Mouse (Mus musculus): ENCODE measurements at regions not wholly inside any gene's neighbourhood (a gene's known extent, or its start where the extent isn't known, plus 50 kb on each side); places are given as distances from the start of the nearest gene placed in this dataset.

GRCm38 (mm10) chr4:55662041-55662440 is 129.8 kb upstream of the Klf4 start:
- H3K27me3 ChIP-seq (replicated peaks; ENCODE audit: control insufficient read depth, insufficient read depth, low read length): no peaks in the 10 kb centered on the region
- no peak overlapping the region for H3K9ac ChIP-seq (ENCODE audit: low read depth, low read length)
- peaks cover 3% of the 10 kb centered on the region for H3K4me1 ChIP-seq (ENCODE audit: control insufficient read depth, insufficient read depth, low read depth, low read length)
- WGBS: 78% methylated on average over 5 of the region's 5 CpGs
- H3K27ac ChIP-seq (ENCODE audit: low read depth, low read length): no peak overlapping the region
- no peaks in the 10 kb centered on the region for H3K36me3 ChIP-seq (ENCODE audit: control insufficient read depth, insufficient read depth, low read length)
- H3K4me2 ChIP-seq (ENCODE audit: low read length): no peak overlapping the region
- no peak for ATAC-seq
- H3K4me3 ChIP-seq (ENCODE audit: low read length): no peak overlapping the region
- no peaks in the 10 kb centered on the region for H3K9me3 ChIP-seq (ENCODE audit: control insufficient read depth, low read length)

DNA sequence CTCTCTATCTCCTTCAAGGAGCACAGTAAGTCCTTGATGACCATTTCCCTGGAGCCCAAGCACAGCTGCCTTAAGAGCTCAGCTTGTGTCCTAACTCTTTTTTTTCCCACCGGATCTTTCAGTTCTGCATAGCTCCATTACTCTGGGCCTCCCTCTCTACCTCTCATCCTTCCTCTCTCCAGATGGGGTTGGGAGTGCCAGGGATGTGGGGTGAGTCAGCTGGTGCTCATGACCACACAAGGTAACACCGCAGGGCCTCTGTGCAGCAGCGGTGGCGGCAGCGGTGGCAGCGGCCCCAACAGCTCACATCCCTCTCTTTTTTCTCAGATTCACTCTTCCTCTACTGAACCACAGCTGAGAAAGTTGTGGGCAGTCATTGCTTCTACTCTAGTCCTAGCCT is 126.6 kb upstream of the Klf4 start:
- no peak for ATAC-seq
- Histone ChIP-seq H3K27me3 (replicated peaks; ENCODE audit: control insufficient read depth, insufficient read depth, low read length) (no peaks in the 10 kb centered on the region), H3K9me3 (ENCODE audit: control insufficient read depth, low read length) (no peaks in the 10 kb centered on the region), H3K4me3 (ENCODE audit: low read length) (no peak overlapping the region), H3K4me2 (ENCODE audit: low read length) (no peak overlapping the region), H3K36me3 (ENCODE audit: control insufficient read depth, insufficient read depth, low read length) (no peaks in the 10 kb centered on the region), H3K27ac (ENCODE audit: low read depth, low read length) (no peak overlapping the region), H3K4me1 (ENCODE audit: control insufficient read depth, insufficient read depth, low read depth, low read length) (peaks cover 2% of the 10 kb centered on the region), H3K9ac (ENCODE audit: low read depth, low read length) (no peak overlapping the region)
- 89% methylated on average over 6 of the region's 6 CpGs for WGBS

- peaks cover 13% of the 10 kb centered on the region for H3K4me1 ChIP-seq (ENCODE audit: control insufficient read depth, insufficient read depth, low read depth, low read length)
- H3K27ac ChIP-seq (ENCODE audit: low read depth, low read length): no peak overlapping the region
- H3K9me3 ChIP-seq (ENCODE audit: control insufficient read depth, low read length): no peaks in the 10 kb centered on the region
- H3K4me2 ChIP-seq (ENCODE audit: low read length): no peak overlapping the region
- H3K9ac ChIP-seq (ENCODE audit: low read depth, low read length): no peak overlapping the region
- ATAC-seq: no peak
- WGBS: 88% methylated on average over 2 of the region's 2 CpGs
- H3K4me3 ChIP-seq (ENCODE audit: low read length): no peak overlapping the region
- H3K36me3 ChIP-seq (ENCODE audit: control insufficient read depth, insufficient read depth, low read length): no peaks in the 10 kb centered on the region
- H3K27me3 ChIP-seq (replicated peaks; ENCODE audit: control insufficient read depth, insufficient read depth, low read length): no peaks in the 10 kb centered on the region
These were observed 123.1 kb upstream of the Klf4 start for GRCm38 (mm10) chr4:55655329-55655728.

- Histone ChIP-seq H3K27ac (ENCODE audit: low read depth, low read length) (no peak overlapping the region), H3K4me2 (ENCODE audit: low read length) (no peak overlapping the region), H3K4me3 (ENCODE audit: low read length) (no peak overlapping the region), H3K9ac (ENCODE audit: low read depth, low read length) (no peak overlapping the region), H3K27me3 (replicated peaks; ENCODE audit: control insufficient read depth, insufficient read depth, low read length) (no peaks in the 10 kb centered on the region), H3K4me1 (ENCODE audit: control insufficient read depth, insufficient read depth, low read depth, low read length) (peaks cover 17% of the 10 kb centered on the region), H3K36me3 (ENCODE audit: control insufficient read depth, insufficient read depth, low read length) (no peaks in the 10 kb centered on the region), H3K9me3 (ENCODE audit: control insufficient read depth, low read length) (no peaks in the 10 kb centered on the region)
- no peak for ATAC-seq
- 74% methylated on average over 5 of the region's 5 CpGs for WGBS
These were observed 120.4 kb upstream of the Klf4 start for GRCm38 (mm10) chr4:55652628-55653027.

- no peak for ATAC-seq
- 16% methylated on average over 12 of the region's 12 CpGs for WGBS
- no peaks in the 10 kb centered on the region for H3K27me3 ChIP-seq (replicated peaks; ENCODE audit: control insufficient read depth, insufficient read depth, low read length)
These were observed 119.6 kb upstream of the Klf4 start for GRCm38 (mm10) chr4:55651811-55652410.

DNA sequence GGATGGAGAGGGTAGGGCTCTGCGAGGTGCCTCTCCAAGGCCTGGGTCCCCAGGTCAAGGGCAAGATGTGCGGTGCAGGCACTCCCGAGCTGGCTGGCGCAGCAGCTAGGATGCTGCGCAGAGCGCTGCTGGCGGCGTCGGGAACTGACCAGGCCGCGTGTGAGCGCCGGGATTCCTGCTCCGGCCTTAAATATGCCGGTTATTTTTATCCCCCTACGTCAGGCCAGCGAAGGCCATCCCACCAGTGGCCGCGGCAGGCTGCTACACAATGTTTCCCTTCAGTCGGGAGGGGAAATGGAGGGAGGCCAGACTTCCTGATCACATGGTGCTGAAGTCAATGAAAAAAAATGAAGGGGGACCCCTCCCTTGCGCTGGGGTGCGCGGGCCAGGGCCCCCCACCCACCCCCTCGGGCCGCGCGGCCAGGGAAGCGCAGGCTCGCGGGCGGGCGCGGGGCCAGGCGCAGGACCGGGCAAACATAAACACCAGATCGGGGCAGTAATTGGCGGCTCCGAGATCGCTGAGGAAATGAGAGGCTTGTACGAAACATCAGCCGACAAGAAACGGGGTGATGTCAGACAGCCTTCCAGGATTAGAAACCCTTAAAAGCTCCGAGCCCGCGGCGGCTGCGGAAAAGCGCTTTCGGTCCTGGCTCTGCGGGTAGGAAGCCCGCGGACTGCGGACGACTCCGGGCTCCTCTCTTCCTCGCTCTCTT is 118.9 kb upstream of the Klf4 start:
- no peaks in the 10 kb centered on the region for H3K36me3 ChIP-seq (ENCODE audit: control insufficient read depth, insufficient read depth, low read length)
- peak overlapping the region; percentile 89 for H3K27ac ChIP-seq (ENCODE audit: low read depth, low read length)
- H3K27me3 ChIP-seq (replicated peaks; ENCODE audit: control insufficient read depth, insufficient read depth, low read length): no peaks in the 10 kb centered on the region
- peak overlapping the region; percentile 58 for H3K4me3 ChIP-seq (ENCODE audit: low read length)
- H3K9me3 ChIP-seq (ENCODE audit: control insufficient read depth, low read length): no peaks in the 10 kb centered on the region
- peak; percentile 93 for ATAC-seq
- under 1% methylated on average over 54 of the region's 56 CpGs for WGBS
- peaks cover 17% of the 10 kb centered on the region for H3K4me1 ChIP-seq (ENCODE audit: control insufficient read depth, insufficient read depth, low read depth, low read length)
- peak overlapping the region; percentile 75 for H3K9ac ChIP-seq (ENCODE audit: low read depth, low read length)
- peak overlapping the region; percentile 81 for H3K4me2 ChIP-seq (ENCODE audit: low read length)

More at GRCm38 (mm10) chr4:55651811-55652410, 119.6 kb upstream of the Klf4 start:
- Histone ChIP-seq H3K4me2 (ENCODE audit: low read length) (peak overlapping the region; percentile 81), H3K9me3 (ENCODE audit: control insufficient read depth, low read length) (no peaks in the 10 kb centered on the region), H3K4me3 (ENCODE audit: low read length) (peak overlapping the region; percentile 58), H3K36me3 (ENCODE audit: control insufficient read depth, insufficient read depth, low read length) (no peaks in the 10 kb centered on the region), H3K9ac (ENCODE audit: low read depth, low read length) (peak overlapping the region; percentile 75), H3K27ac (ENCODE audit: low read depth, low read length) (peak overlapping the region; percentile 89), H3K4me1 (ENCODE audit: control insufficient read depth, insufficient read depth, low read depth, low read length) (peaks cover 17% of the 10 kb centered on the region)

DNA sequence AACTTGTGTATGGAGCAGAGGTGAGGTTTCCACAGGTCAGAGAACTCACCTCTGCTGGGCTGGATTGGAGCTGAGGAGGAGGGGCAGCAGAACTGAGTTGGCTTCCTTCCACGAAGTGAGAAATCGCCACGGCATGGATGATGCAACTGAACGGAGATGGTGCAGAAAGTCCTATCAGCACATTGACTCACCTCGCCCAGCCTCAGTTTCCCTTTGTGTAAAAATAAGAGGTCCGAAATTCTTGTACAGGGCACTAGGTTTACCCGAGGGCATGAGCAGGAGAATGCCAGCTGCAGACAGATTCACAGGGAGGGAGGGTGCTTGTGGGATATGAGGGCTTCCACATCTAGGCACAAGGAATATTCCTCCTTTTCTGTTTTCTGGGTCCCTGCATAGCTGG is 117.9 kb upstream of the Klf4 start:
- Histone ChIP-seq H3K36me3 (ENCODE audit: control insufficient read depth, insufficient read depth, low read length) (no peaks in the 10 kb centered on the region), H3K9me3 (ENCODE audit: control insufficient read depth, low read length) (no peaks in the 10 kb centered on the region), H3K27me3 (replicated peaks; ENCODE audit: control insufficient read depth, insufficient read depth, low read length) (no peaks in the 10 kb centered on the region), H3K9ac (ENCODE audit: low read depth, low read length) (peak overlapping the region; percentile 75), H3K27ac (ENCODE audit: low read depth, low read length) (peak overlapping the region; percentile 89), H3K4me1 (ENCODE audit: control insufficient read depth, insufficient read depth, low read depth, low read length) (peaks cover 17% of the 10 kb centered on the region), H3K4me3 (ENCODE audit: low read length) (no peak overlapping the region), H3K4me2 (ENCODE audit: low read length) (no peak overlapping the region; the same call in 1 of the 2 replicates)
- 60% methylated on average over 7 of the region's 7 CpGs for WGBS
- ATAC-seq: no peak

- Histone ChIP-seq H3K27me3 (replicated peaks; ENCODE audit: control insufficient read depth, insufficient read depth, low read length) (no peaks in the 10 kb centered on the region), H3K4me3 (ENCODE audit: low read length) (no peak overlapping the region), H3K36me3 (ENCODE audit: control insufficient read depth, insufficient read depth, low read length) (no peaks in the 10 kb centered on the region), H3K9me3 (ENCODE audit: control insufficient read depth, low read length) (no peaks in the 10 kb centered on the region), H3K4me2 (ENCODE audit: low read length) (no peak overlapping the region), H3K27ac (ENCODE audit: low read depth, low read length) (no peak overlapping the region), H3K4me1 (ENCODE audit: control insufficient read depth, insufficient read depth, low read depth, low read length) (peaks cover 17% of the 10 kb centered on the region), H3K9ac (ENCODE audit: low read depth, low read length) (no peak overlapping the region)
- 45% methylated on average over 7 of the region's 7 CpGs for WGBS
- no peak for ATAC-seq
These were observed 116.1 kb upstream of the Klf4 start for GRCm38 (mm10) chr4:55648376-55648775.

- Histone ChIP-seq H3K4me2 (ENCODE audit: low read length) (no peak overlapping the region), H3K9ac (ENCODE audit: low read depth, low read length) (no peak overlapping the region), H3K36me3 (ENCODE audit: control insufficient read depth, insufficient read depth, low read length) (no peaks in the 10 kb centered on the region), H3K27me3 (replicated peaks; ENCODE audit: control insufficient read depth, insufficient read depth, low read length) (no peaks in the 10 kb centered on the region; the same call in 1 of the 2 replicates), H3K4me3 (ENCODE audit: low read length) (no peak overlapping the region), H3K27ac (ENCODE audit: low read depth, low read length) (no peak overlapping the region), H3K4me1 (ENCODE audit: control insufficient read depth, insufficient read depth, low read depth, low read length) (peaks cover 5% of the 10 kb centered on the region), H3K9me3 (ENCODE audit: control insufficient read depth, low read length) (no peaks in the 10 kb centered on the region)
- ATAC-seq: 0 out of 2 replicates have a peak, but pooled peaks have one; percentile 25
- WGBS: 76% methylated on average over 3 of the region's 3 CpGs
These were observed 113.2 kb upstream of the Klf4 start for GRCm38 (mm10) chr4:55645432-55645831.

Data from hindbrain, embryonic 16.5 days (tissue).